Mouse (Mus musculus) CH12.LX (cell line): ENCODE measurements at regions not wholly inside any gene's neighbourhood (a gene's known extent, or its start where the extent isn't known, plus 50 kb on each side); places are given as distances from the start of the nearest gene placed in this dataset.

ENCODE experiments used
- DNase-seq: peaks from one replicate; pipeline ENCODE4 v3.0.0-alpha.2; 2013; ENCODE audit errors: extremely low read depth
- H3K27ac ChIP-seq: 2 replicates; pipeline ENCODE4 v1.5.1; 2012; ENCODE audit warnings: low read depth, mild to moderate bottlenecking, control low read depth, moderate library complexity; ENCODE audit not compliant: insufficient read depth
- H3K27me3 ChIP-seq: replicated peaks from 2 replicates; pipeline ENCODE3; 2012; ENCODE audit warnings: inconsistent platforms
- H3K36me3 ChIP-seq, 2 experiments: replicated peaks in 1 of 2; 2 replicates each; pipeline versions ENCODE3 to v1.6.1; 2012; ENCODE audit warnings: inconsistent platforms in 1 of 2, low read length in 1 of 2, mild to moderate bottlenecking in 1 of 2, mixed read lengths in 1 of 2, moderate library complexity in 1 of 2; ENCODE audit not compliant: control insufficient read depth in 1 of 2, insufficient read depth in 1 of 2
- H3K4me1 ChIP-seq, 2 experiments: 2 replicates each; pipeline ENCODE4 v1.6.1; 2012; ENCODE audit warnings: inconsistent platforms in 1 of 2, moderate library complexity in 1 of 2; ENCODE audit not compliant: insufficient read depth in 2 of 2, control insufficient read depth in 1 of 2
- H3K4me2 ChIP-seq: 2 replicates; pipeline ENCODE4 v1.6.1; 2012; ENCODE audit warnings: low read depth, mild to moderate bottlenecking, control low read depth; ENCODE audit not compliant: poor library complexity, insufficient read depth, severe bottlenecking
- H3K4me3 ChIP-seq, 3 experiments: fragments of 150-350 bp in 1 of 3; sonication (generic) in 1 of 3; replicated peaks in 1 of 3; 2 replicates each; pipeline versions ENCODE3 to v1.5.1; 2011 to 2012; ENCODE audit warnings: low read depth in 2 of 3, low read length in 2 of 3, mild to moderate bottlenecking in 2 of 3, moderate library complexity in 2 of 3, control low read depth in 1 of 3, improper control_type of control experiment in 1 of 3, inconsistent platforms in 1 of 3, mixed read lengths in 1 of 3; ENCODE audit not compliant: poor library complexity in 1 of 3
- H3K79me2 ChIP-seq: replicated peaks from 2 replicates; pipeline ENCODE4 v1.6.1; 2012; ENCODE audit warnings: mild to moderate bottlenecking, moderate library complexity; ENCODE audit not compliant: control insufficient read depth, poor library complexity, insufficient read depth, severe bottlenecking; ENCODE audit errors: extremely low read depth
- H3K9ac ChIP-seq: 2 replicates; pipeline ENCODE4 v1.6.1; 2012; ENCODE audit warnings: low read depth, mild to moderate bottlenecking, control low read depth, moderate library complexity; ENCODE audit not compliant: insufficient read depth
- H3K9me3 ChIP-seq: replicated peaks from 2 replicates; pipeline ENCODE3; 2012; ENCODE audit warnings: low read length, inconsistent platforms, mixed read lengths
- BHLHE40 ChIP-seq: IDR thresholded peaks from 2 replicates; pipeline ENCODE4 v1.6.1; 2011; ENCODE audit warnings: mild to moderate bottlenecking, low read depth, low read length, improper control_type of control experiment
- CTCF ChIP-seq, 2 experiments: IDR thresholded peaks in 1 of 2; conservative IDR thresholded peaks in 1 of 2; 2 replicates each; pipeline ENCODE4 v1.5.1; 2011 to 2012; ENCODE audit warnings: low read depth in 2 of 2, low read length in 2 of 2, improper control_type of control experiment in 1 of 2, inconsistent platforms in 1 of 2, mild to moderate bottlenecking in 1 of 2, moderate library complexity in 1 of 2
- EP300 ChIP-seq: IDR thresholded peaks from 2 replicates; pipeline ENCODE4 v1.6.1; 2011; ENCODE audit warnings: low read length, improper control_type of control experiment
- ETS1 ChIP-seq: conservative IDR thresholded peaks from 2 replicates; pipeline ENCODE4 v1.6.1; 2012; ENCODE audit warnings: low read depth, mild to moderate bottlenecking, inconsistent platforms, low read length, improper control_type of control experiment, moderate library complexity
- GABPA ChIP-seq: IDR thresholded peaks from 2 replicates; pipeline ENCODE4 v1.6.1; 2012; ENCODE audit warnings: low read depth, low read length, improper control_type of control experiment, inconsistent platforms; ENCODE audit not compliant: insufficient replicate concordance
- HCFC1 ChIP-seq: IDR thresholded peaks from 2 replicates; pipeline ENCODE4 v1.6.1; 2012; ENCODE audit warnings: low read depth, mild to moderate bottlenecking, inconsistent platforms, low read length, improper control_type of control experiment
- IRF4 ChIP-seq: IDR thresholded peaks from 2 replicates; pipeline ENCODE4 v1.6.1; 2014; ENCODE audit warnings: low read depth, mild to moderate bottlenecking, inconsistent platforms, low read length, improper control_type of control experiment
- KAT2A ChIP-seq: IDR thresholded peaks from 2 replicates; pipeline ENCODE4 v1.6.1; 2012; ENCODE audit warnings: low read length, improper control_type of control experiment, inconsistent platforms; ENCODE audit not compliant: insufficient replicate concordance
- MAFK ChIP-seq: IDR thresholded peaks from 2 replicates; pipeline ENCODE4 v1.6.1; 2011; ENCODE audit warnings: low read length, improper control_type of control experiment; ENCODE audit not compliant: insufficient replicate concordance
- MAX ChIP-seq: IDR thresholded peaks from 2 replicates; pipeline ENCODE4 v1.6.1; 2011; ENCODE audit warnings: low read length, improper control_type of control experiment
- MAZ ChIP-seq: IDR thresholded peaks from 2 replicates; pipeline ENCODE4 v1.6.1; 2012; ENCODE audit warnings: low read depth, mild to moderate bottlenecking, inconsistent platforms, low read length, improper control_type of control experiment, moderate library complexity
- MEF2A ChIP-seq: IDR thresholded peaks from 2 replicates; pipeline ENCODE4 v1.6.1; 2014; ENCODE audit warnings: low read depth, mild to moderate bottlenecking, inconsistent platforms, low read length, improper control_type of control experiment, borderline replicate concordance
- NRF1 ChIP-seq: IDR thresholded peaks from 2 replicates; pipeline ENCODE4 v1.6.1; 2014; ENCODE audit warnings: low read depth, mild to moderate bottlenecking, inconsistent platforms, low read length, improper control_type of control experiment, moderate library complexity
- POLR2A ChIP-seq: IDR thresholded peaks from 2 replicates; pipeline ENCODE4 v1.6.1; 2011; ENCODE audit warnings: low read depth, mild to moderate bottlenecking, improper control_type of control experiment, low read length
- POLR2AphosphoS2 ChIP-seq: IDR thresholded peaks from 2 replicates; pipeline ENCODE4 v1.6.1; 2011; ENCODE audit warnings: low read depth, low read length, improper control_type of control experiment
- RAD21 ChIP-seq: IDR thresholded peaks from 2 replicates; pipeline ENCODE4 v1.6.1; 2011; ENCODE audit warnings: low read depth, mild to moderate bottlenecking, low read length, improper control_type of control experiment, moderate library complexity
- SIN3A ChIP-seq: IDR thresholded peaks from 2 replicates; pipeline ENCODE4 v1.6.1; 2012; ENCODE audit warnings: low read length, improper control_type of control experiment, inconsistent platforms
- SMC3 ChIP-seq: IDR thresholded peaks from 2 replicates; pipeline ENCODE4 v1.6.1; 2011; ENCODE audit warnings: low read depth, low read length, improper control_type of control experiment
- TCF12 ChIP-seq: IDR thresholded peaks from 2 replicates; pipeline ENCODE4 v1.6.1; 2014; ENCODE audit warnings: low read depth, mild to moderate bottlenecking, inconsistent platforms, low read length, improper control_type of control experiment
- ZC3H11A ChIP-seq: IDR thresholded peaks from 2 replicates; pipeline ENCODE4 v1.6.1; 2012; ENCODE audit warnings: low read depth, mild to moderate bottlenecking, inconsistent platforms, low read length, improper control_type of control experiment
- ZKSCAN1 ChIP-seq: IDR thresholded peaks from 2 replicates; pipeline ENCODE4 v1.6.1; 2012; ENCODE audit warnings: low read depth, inconsistent platforms, low read length, improper control_type of control experiment, borderline replicate concordance
- ZNF384 ChIP-seq: IDR thresholded peaks from 2 replicates; pipeline ENCODE4 v1.6.1; 2012; ENCODE audit warnings: low read depth, low read length, improper control_type of control experiment, inconsistent platforms
- dilution Hi-C: fragments of 300-500 bp; cut with MboI; formaldehyde crosslinking; loops from 2 replicates; pipeline ENCODE4 v1.14.3; 2020; ENCODE audit warnings: low sequenced_read_pairs; ENCODE audit not compliant: extremely low pct_unique_long_range_greater_than_20kb, extremely low pct_ligation_motif_present
- in situ Hi-C: fragments of 300-500 bp; cut with MboI; formaldehyde crosslinking; loops from 3 replicates; pipeline ENCODE4 v1.14.3; 2019; ENCODE audit warnings: low sequenced_read_pairs, low pct_ligation_motif_present, low pct_unique_long_range_greater_than_20kb, mixed read lengths

DNA sequence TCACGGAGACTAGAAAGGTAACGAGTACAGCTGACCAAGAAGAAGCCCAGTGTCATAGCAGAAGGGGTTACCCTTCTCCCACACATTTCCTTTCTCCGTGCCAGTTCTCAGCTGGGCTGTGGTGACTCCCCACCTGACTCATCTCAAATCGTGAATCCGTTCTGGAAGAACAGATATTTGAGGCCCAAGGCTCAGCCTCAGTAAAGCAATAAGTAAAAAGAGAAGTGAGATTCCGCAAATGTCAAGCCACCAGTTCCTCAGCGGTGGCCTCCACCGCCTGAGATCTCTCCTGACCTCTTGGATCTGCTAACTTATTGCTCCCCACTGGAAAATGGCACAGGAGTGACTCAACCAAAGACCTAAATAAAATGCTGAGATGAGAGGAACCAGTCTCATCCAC lies 213.2 kb downstream of the Maf start:
- Histone ChIP-seq H3K27ac (no peak overlapping the region), H3K79me2 (no peaks in the 10 kb centered on the region), H3K36me3 (no peaks in the 10 kb centered on the region), H3K4me3 (no peak overlapping the region), H3K9me3 (peaks cover 6% of the 10 kb centered on the region), H3K27me3 (peaks cover 82% of the 10 kb centered on the region), H3K4me2 (no peak overlapping the region), H3K4me1 (no peaks in the 10 kb centered on the region), H3K9ac (no peak overlapping the region)
- dilution Hi-C loops, result no loop called here
- in situ Hi-C loops, result no loop called here
- DNase-seq, result no peak
- no peak for TF ChIP-seq HCFC1
- TF ChIP-seq POLR2AphosphoS2, result no peak
- TF ChIP-seq KAT2A, result no peak
- TF ChIP-seq ZC3H11A, result no peak
- no peak for TF ChIP-seq NRF1
- no peak for TF ChIP-seq CTCF (conservative IDR thresholded peaks at IDR 0.05 in 1 of 2, IDR thresholded peaks at IDR 0.05 in 1 of 2; ENCODE audit: low read depth in 2 of 2, low read length in 2 of 2)
- no peak for TF ChIP-seq POLR2A
- no peak for TF ChIP-seq SMC3
- TF ChIP-seq ZNF384, result no peak
- TF ChIP-seq MAFK, result no peak
- no peak for TF ChIP-seq GABPA
- TF ChIP-seq ETS1, result no peak
- TF ChIP-seq TCF12, result no peak
- TF ChIP-seq SIN3A, result no peak
- no peak for TF ChIP-seq BHLHE40
- no peak for TF ChIP-seq RAD21
- no peak for TF ChIP-seq MAZ
- TF ChIP-seq IRF4, result no peak
- TF ChIP-seq EP300, result no peak

DNA sequence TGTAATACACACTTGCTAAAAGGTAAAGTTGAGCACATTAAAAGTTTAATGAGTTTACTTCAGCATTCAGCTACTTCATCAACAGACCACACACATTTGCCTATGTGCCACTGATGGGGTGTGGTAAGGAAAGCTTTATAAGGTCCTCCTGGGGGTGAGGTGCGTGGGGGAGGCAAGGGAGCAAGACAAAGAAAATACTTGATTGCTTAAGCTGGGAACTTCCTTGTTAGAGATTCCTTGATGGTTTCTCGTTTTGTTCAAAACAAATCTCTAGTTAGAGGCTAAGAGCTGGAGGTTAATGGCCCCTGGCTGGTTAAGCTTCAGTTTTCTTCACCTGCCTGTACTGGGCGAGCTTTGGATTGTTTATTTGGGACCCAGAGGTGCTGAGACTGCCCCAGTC lies 220.7 kb downstream of the Maf start:
- Histone ChIP-seq H3K9ac (no peak overlapping the region), H3K27ac (no peak overlapping the region), H3K4me1 (no peaks in the 10 kb centered on the region), H3K36me3 (no peaks in the 10 kb centered on the region), H3K9me3 (no peaks in the 10 kb centered on the region), H3K4me2 (no peak overlapping the region), H3K79me2 (no peaks in the 10 kb centered on the region), H3K27me3 (peaks cover 79% of the 10 kb centered on the region), H3K4me3 (no peak overlapping the region)
- no peak for DNase-seq
- dilution Hi-C loops (no loop called here), in situ Hi-C loops (no loop called here)
- TF ChIP-seq MEF2A, result no peak
- no peak for TF ChIP-seq ZKSCAN1
- no peak for TF ChIP-seq MAX
